Mouse (Mus musculus) forebrain, postnatal 0 days (tissue): ENCODE measurements around the gene Tollip. TPM values are rescaled to one million over a fixed set of nuclear protein-coding genes. Genes with fewer than 3 reads are reported as not detected.

Experiments
- ATAC-seq: fragments of 200-750 bp; cut with Nextera tagmentation; 2 replicates; pipeline ENCODE4 v1.8.0; 2017; ENCODE audit warnings: mild to moderate bottlenecking, moderate library complexity
- DNase-seq: peaks from one replicate; pipeline ENCODE4 v3.0.0-alpha.2; 2015
- H3K27ac ChIP-seq: fragments of 300-500 bp; sonication (generic); 2 replicates; pipeline ENCODE4 v1.5.1; 2014; ENCODE audit warnings: low read depth, mild to moderate bottlenecking, antibody characterized with exemption, low read length, moderate library complexity, mixed read lengths
- H3K27me3 ChIP-seq: fragments of 300-500 bp; sonication (generic); 2 replicates; pipeline ENCODE4 v1.6.1; 2014; ENCODE audit warnings: mild to moderate bottlenecking, low read length, mixed read lengths; ENCODE audit not compliant: insufficient read depth
- H3K36me3 ChIP-seq: fragments of 300-500 bp; sonication (generic); 2 replicates; pipeline ENCODE4 v1.6.1; 2014; ENCODE audit warnings: mild to moderate bottlenecking, moderate library complexity; ENCODE audit not compliant: insufficient read depth
- H3K4me1 ChIP-seq: fragments of 300-500 bp; sonication (generic); 2 replicates; pipeline ENCODE4 v1.6.1; 2014; ENCODE audit warnings: antibody characterized with exemption; ENCODE audit not compliant: insufficient read depth
- H3K4me2 ChIP-seq: fragments of 300-500 bp; sonication (generic); 2 replicates; pipeline ENCODE4 v1.6.1; 2014; ENCODE audit warnings: low read depth, mild to moderate bottlenecking, moderate library complexity
- H3K4me3 ChIP-seq: fragments of 300-500 bp; sonication (generic); 2 replicates; pipeline ENCODE4 v1.5.1; 2014; ENCODE audit warnings: low read depth, low read length, mixed read lengths
- H3K9ac ChIP-seq: fragments of 300-500 bp; sonication (generic); 2 replicates; pipeline ENCODE4 v1.6.1; 2014; ENCODE audit warnings: mild to moderate bottlenecking
- H3K9me3 ChIP-seq: fragments of 300-500 bp; sonication (generic); 2 replicates; pipeline ENCODE4 v1.6.1; 2016; ENCODE audit warnings: low read length
- CTCF ChIP-seq: sonication (generic); IDR thresholded peaks from 2 replicates; pipeline ENCODE4 v1.5.1; 2016; ENCODE audit warnings: antibody characterized with exemption, control low read depth, low read depth
- WGBS: fragments of 180-500 bp; shearing (Covaris S2); extraction: QIAGEN DNeasy Blood & Tissue Kit; methylation state at CpG from one replicate; pipeline ENCODE4 v1.1.7; 2014; 5-methylcytosine and 5-hydroxymethylcytosine counted together
- polyA plus RNA-seq: library from polyadenylated mRNA; unstranded; fragments of >200 nt; fragmentation: Nextera tagmentation; extraction: Ambion mirVana; gene quantifications from 2 replicates; pipeline ENCODE4 v1.2.1, GENCODE M21; 2015
- total RNA-seq: library from RNA; depleted of rRNA; stranded (reverse); fragments of >200 nt; gene quantifications from 2 replicates; pipeline ENCODE4 v1.2.3, GENCODE M21; 2014; rRNA removed

Gene Tollip
- 73.4 and 89.8 TPM in 2 replicates for total RNA-seq
- polyA plus RNA-seq: 64.5 and 78.3 TPM in 2 replicates

- no peaks in the 10 kb centered on the region for H3K4me1 ChIP-seq
- ATAC-seq (no peak), DNase-seq (no peak)
- WGBS: 92% methylated on average over 2 of the region's 2 CpGs
- no peak within 1 kb of the TSS for H3K4me2 ChIP-seq
- H3K36me3 ChIP-seq: no peaks in the 10 kb centered on the region
- no peak for TF ChIP-seq CTCF
- no peak within 1 kb of the TSS for H3K27ac ChIP-seq
- H3K27me3 ChIP-seq: no peaks in the 10 kb centered on the region; the same call in 1 of the 2 replicates
- no peaks in the 10 kb centered on the region for H3K9me3 ChIP-seq
- H3K4me3 ChIP-seq: no peak within 1 kb of the TSS
- no peak within 1 kb of the TSS for H3K9ac ChIP-seq
Measured at GRCm38 (mm10) chr7:141918407-141918806, at the start of gene Tollip. Gene Tollip (minus strand): TSS chr7:141918507.

GRCm38 (mm10) chr7:141966281-141966680 is 48.0 kb upstream of the Tollip start:
- no peak overlapping the region for H3K27ac ChIP-seq
- H3K36me3 ChIP-seq: no peaks in the 10 kb centered on the region
- WGBS: 91% methylated on average over 2 of the region's 2 CpGs
- no peak for DNase-seq
- no peak overlapping the region for H3K4me3 ChIP-seq
- no peaks in the 10 kb centered on the region for H3K27me3 ChIP-seq
- TF ChIP-seq CTCF: no peak
- no peak overlapping the region for H3K4me2 ChIP-seq
- no peaks in the 10 kb centered on the region for H3K4me1 ChIP-seq
- no peak overlapping the region for H3K9ac ChIP-seq
- H3K9me3 ChIP-seq: no peaks in the 10 kb centered on the region
- no peak for ATAC-seq

GRCm38 (mm10) chr7:141962521-141962920 is 44.2 kb upstream of the Tollip start:
- no peak; the same call in 1 of the 2 replicates for ATAC-seq
- Histone ChIP-seq H3K4me1 (no peaks in the 10 kb centered on the region), H3K27ac (no peak overlapping the region)

GRCm38 (mm10) chr7:141961491-141961890 is 43.2 kb upstream of the Tollip start:
- no peak overlapping the region for H3K27ac ChIP-seq
- no peak overlapping the region for H3K4me2 ChIP-seq
- no peak for DNase-seq
- H3K36me3 ChIP-seq: no peaks in the 10 kb centered on the region
- ATAC-seq: no peak
- 66% methylated on average over 3 of the region's 3 CpGs for WGBS
- no peak overlapping the region for H3K4me3 ChIP-seq
- no peak for TF ChIP-seq CTCF
- H3K27me3 ChIP-seq: no peaks in the 10 kb centered on the region
- H3K4me1 ChIP-seq: no peaks in the 10 kb centered on the region
- no peaks in the 10 kb centered on the region for H3K9me3 ChIP-seq
- no peak overlapping the region for H3K9ac ChIP-seq

More at GRCm38 (mm10) chr7:141962521-141962920, 44.2 kb upstream of the Tollip start:
- Histone ChIP-seq H3K4me3 (no peak overlapping the region), H3K4me2 (no peak overlapping the region), H3K9ac (no peak overlapping the region), H3K36me3 (no peaks in the 10 kb centered on the region), H3K9me3 (no peaks in the 10 kb centered on the region), H3K27me3 (no peaks in the 10 kb centered on the region)
- no peak for TF ChIP-seq CTCF
- 98% methylated on average over 3 of the region's 3 CpGs for WGBS
- DNase-seq: no peak

- 81% methylated on average over 2 of the region's 2 CpGs for WGBS
- no peaks in the 10 kb centered on the region for H3K9me3 ChIP-seq
- no peak overlapping the region for H3K4me3 ChIP-seq
- no peak overlapping the region for H3K27ac ChIP-seq
- no peak for TF ChIP-seq CTCF
- no peaks in the 10 kb centered on the region for H3K4me1 ChIP-seq
- no peak for ATAC-seq
- no peaks in the 10 kb centered on the region for H3K27me3 ChIP-seq
- H3K9ac ChIP-seq: no peak overlapping the region
- H3K4me2 ChIP-seq: no peak overlapping the region
- no peak for DNase-seq
- H3K36me3 ChIP-seq: no peaks in the 10 kb centered on the region
Measured at GRCm38 (mm10) chr7:141960926-141961325, 42.6 kb upstream of the Tollip start.

GRCm38 (mm10) chr7:141959133-141959532 is 40.8 kb upstream of the Tollip start:
- no peaks in the 10 kb centered on the region for H3K9me3 ChIP-seq
- TF ChIP-seq CTCF: no peak
- DNase-seq (no peak), ATAC-seq (no peak)
- H3K9ac ChIP-seq: no peak overlapping the region
- no peaks in the 10 kb centered on the region for H3K36me3 ChIP-seq
- H3K27ac ChIP-seq: no peak overlapping the region
- WGBS: 92% methylated on average over 1 of the region's 1 CpGs
- no peak overlapping the region for H3K4me3 ChIP-seq
- peaks cover 10% of the 10 kb centered on the region; the same call in 1 of the 2 replicates for H3K4me1 ChIP-seq
- no peak overlapping the region for H3K4me2 ChIP-seq
- no peaks in the 10 kb centered on the region for H3K27me3 ChIP-seq

GRCm38 (mm10) chr7:141958211-141958610 is 39.9 kb upstream of the Tollip start:
- ATAC-seq (no peak), DNase-seq (no peak)
- 93% methylated on average over 2 of the region's 2 CpGs for WGBS
- Histone ChIP-seq H3K4me2 (no peak overlapping the region), H3K9ac (no peak overlapping the region), H3K27me3 (no peaks in the 10 kb centered on the region), H3K4me1 (peaks cover 11% of the 10 kb centered on the region; the same call in 1 of the 2 replicates), H3K4me3 (no peak overlapping the region), H3K9me3 (no peaks in the 10 kb centered on the region), H3K27ac (no peak overlapping the region), H3K36me3 (no peaks in the 10 kb centered on the region)
- TF ChIP-seq CTCF: no peak
